ENCODE assay signal across 8 mouse cellular contexts in the genomic region with DNA sequence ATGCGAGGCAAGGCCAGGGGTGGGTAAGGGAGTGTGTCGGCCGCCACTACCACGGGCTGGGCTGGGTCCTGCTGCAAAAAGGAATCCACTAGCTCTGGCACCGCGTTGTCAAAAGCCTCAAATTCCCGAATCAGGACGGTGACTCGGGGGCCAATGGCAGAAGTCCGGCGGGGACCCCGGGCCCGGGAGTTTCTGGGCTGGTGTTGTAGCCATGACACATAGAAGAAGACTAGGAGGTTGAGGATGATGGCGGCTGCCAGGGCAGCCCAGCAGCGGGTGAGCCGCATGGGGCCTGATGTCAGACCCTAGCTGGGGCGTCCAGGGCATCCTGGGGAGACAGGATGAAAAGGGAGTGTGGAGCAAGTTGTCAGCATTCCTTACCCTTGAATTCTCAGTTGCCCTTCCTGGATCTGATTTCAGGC. TPM values are rescaled to one million over a fixed set of nuclear protein-coding genes. Genes with fewer than 3 reads are reported as not detected.
DNase-seq lines count a peak whose midpoint lies in the region; ATAC-seq and TF ChIP-seq lines count a peak whose summit lies in the region.

No protein-coding gene starts in this region.

- H3K36me3 ChIP-seq in kidney, postnatal 0 days (ENCODE audit: insufficient read depth, low read length): peaks cover 11% of the 10 kb centered on the region; the same call in 1 of the 2 replicates
- H3K36me3 ChIP-seq in forebrain, embryonic 11.5 days (ENCODE audit: control insufficient read depth, insufficient read depth, low read length): no peaks in the 10 kb centered on the region; the same call in 1 of the 2 replicates
- H3K36me3 ChIP-seq in intestine, postnatal 0 days (ENCODE audit: control insufficient read depth, insufficient read depth): peaks cover 13% of the 10 kb centered on the region; the same call in 1 of the 2 replicates
- H3K36me3 ChIP-seq in neural tube, embryonic 12.5 days: peaks cover 25% of the 10 kb centered on the region

- peaks cover 10% of the 10 kb centered on the region for H3K4me1 ChIP-seq in kidney, postnatal 0 days (replicated peaks; ENCODE audit: insufficient read depth, low read length)
- peaks cover 24% of the 10 kb centered on the region for H3K4me1 ChIP-seq in forebrain, embryonic 11.5 days (replicated peaks; ENCODE audit: control insufficient read depth, insufficient read depth, low read length)
- no peaks in the 10 kb centered on the region; the same call in 1 of the 2 replicates for H3K4me1 ChIP-seq in intestine, postnatal 0 days (replicated peaks; ENCODE audit: control insufficient read depth, insufficient read depth, low read length)
- H3K4me1 ChIP-seq in neural tube, embryonic 12.5 days: peaks cover 38% of the 10 kb centered on the region

- H3K9me3 ChIP-seq in kidney, postnatal 0 days (replicated peaks; ENCODE audit: low read length): no peaks in the 10 kb centered on the region
- no peaks in the 10 kb centered on the region for H3K9me3 ChIP-seq in forebrain, embryonic 11.5 days (ENCODE audit: control insufficient read depth, low read length)
- no peaks in the 10 kb centered on the region for H3K9me3 ChIP-seq in intestine, postnatal 0 days (ENCODE audit: control insufficient read depth)
- no peaks in the 10 kb centered on the region for H3K9me3 ChIP-seq in neural tube, embryonic 12.5 days

- peak overlapping the region; percentile 25; the same call in 1 of the 2 replicates for H3K4me3 ChIP-seq in kidney, postnatal 0 days (replicated peaks; ENCODE audit: low read depth, low read length)
- peak overlapping the region; percentile 30 for H3K4me3 ChIP-seq in forebrain, embryonic 11.5 days (ENCODE audit: low read depth, low read length)
- H3K4me3 ChIP-seq in intestine, postnatal 0 days (ENCODE audit: low read depth, low read length): 0 out of 2 replicates have a peak overlapping the region, but pooled peaks have one; percentile 11
- H3K4me3 ChIP-seq in neural tube, embryonic 12.5 days: peak overlapping the region; percentile 43

- peak overlapping the region; percentile 74 for H3K4me2 ChIP-seq in kidney, postnatal 0 days (ENCODE audit: low read length)
- peak overlapping the region; percentile 61 for H3K4me2 ChIP-seq in forebrain, embryonic 11.5 days (ENCODE audit: low read depth, low read length, severe bottlenecking)
- peak overlapping the region; percentile 56 for H3K4me2 ChIP-seq in intestine, postnatal 0 days (replicated peaks; ENCODE audit: low read depth)
- H3K4me2 ChIP-seq in neural tube, embryonic 12.5 days (replicated peaks): peak overlapping the region; percentile 83

- WGBS in kidney, postnatal 0 days: 27% methylated on average over 17 of the region's 17 CpGs
- 8% methylated on average over 17 of the region's 17 CpGs for WGBS in forebrain, embryonic 11.5 days
- 59% methylated on average over 17 of the region's 17 CpGs for WGBS in intestine, postnatal 0 days
- 9% methylated on average over 17 of the region's 17 CpGs for WGBS in neural tube, embryonic 12.5 days

- H3K9ac ChIP-seq in kidney, postnatal 0 days (ENCODE audit: low read depth, low read length): no peak overlapping the region
- peak overlapping the region; percentile 37 for H3K9ac ChIP-seq in forebrain, embryonic 11.5 days (ENCODE audit: low read length)
- H3K9ac ChIP-seq in intestine, postnatal 0 days (ENCODE audit: low read depth, low read length): no peak overlapping the region
- H3K9ac ChIP-seq in neural tube, embryonic 12.5 days: peak overlapping the region; percentile 62

- H3K27ac ChIP-seq in kidney, postnatal 0 days: no peak overlapping the region
- H3K27ac ChIP-seq in forebrain, embryonic 11.5 days (ENCODE audit: low read depth, low read length): no peak overlapping the region
- no peak overlapping the region for H3K27ac ChIP-seq in intestine, postnatal 0 days (ENCODE audit: low read depth, low read length)
- no peak overlapping the region for H3K27ac ChIP-seq in neural tube, embryonic 12.5 days

- ATAC-seq in kidney, postnatal 0 days (replicated peaks; ENCODE audit: low FRiP score, low read depth): no peak
- no peak for ATAC-seq in forebrain, embryonic 11.5 days (replicated peaks; ENCODE audit: low FRiP score)
- ATAC-seq in intestine, postnatal 0 days: no peak
- ATAC-seq in neural tube, embryonic 12.5 days (ENCODE audit: low FRiP score, low read depth): no peak
- ATAC-seq in activated CD4-positive, CD25-positive, alpha-beta regulatory T cell, adult 4 months: no peak

- no peaks in the 10 kb centered on the region for H3K27me3 ChIP-seq in kidney, postnatal 0 days (ENCODE audit: insufficient read depth, low read length)
- peaks cover 28% of the 10 kb centered on the region for H3K27me3 ChIP-seq in forebrain, embryonic 11.5 days (ENCODE audit: control insufficient read depth, insufficient read depth, low read length)
- no peaks in the 10 kb centered on the region; the same call in 1 of the 2 replicates for H3K27me3 ChIP-seq in intestine, postnatal 0 days (replicated peaks; ENCODE audit: control insufficient read depth, insufficient read depth, low read length)
- H3K27me3 ChIP-seq in neural tube, embryonic 12.5 days (replicated peaks): peaks cover 29% of the 10 kb centered on the region

- TF ChIP-seq CTCF in kidney, postnatal 0 days (IDR thresholded peaks at IDR 0.05; ENCODE audit: low read depth): no peak
- TF ChIP-seq CTCF in intestine, postnatal 0 days (IDR thresholded peaks at IDR 0.05; ENCODE audit: low read depth): no peak

- DNase-seq in kidney, postnatal 0 days (ENCODE audit: low spot score): no peak
- no peak for DNase-seq in kidney, postnatal 10 days
- no peak for DNase-seq in forebrain, embryonic 11.5 days (ENCODE audit: low spot score)
- DNase-seq in layer of hippocampus, postnatal 14 days (ENCODE audit: low spot score in 2 of 2): no peak
- DNase-seq in gastrocnemius, postnatal 10 days: no peak

RNA-seq across cellular contexts. Expression of a gene that starts 4.0 kb away (rescaled TPM):
- polyA plus RNA-seq in kidney, postnatal 0 days (2015; fragmentation: Nextera tagmentation; extraction: Ambion mirVana): 65.4 and 71.2 TPM in 2 replicates
- polyA plus RNA-seq in forebrain, embryonic 11.5 days (2014; fragmentation: Nextera tagmentation; extraction: Ambion mirVana): 137 and 166 TPM in 2 replicates
- 33.7 and 35.8 TPM in 2 replicates for polyA plus RNA-seq in intestine, postnatal 0 days (2015; fragmentation: Nextera tagmentation; extraction: Ambion mirVana)
- 170 and 172 TPM in 2 replicates for polyA plus RNA-seq in neural tube, embryonic 12.5 days (2016; fragmentation: Nextera tagmentation; extraction: Ambion mirVana)
- total RNA-seq in layer of hippocampus, postnatal 14 days (2021): 100 to 1,000 TPM; 279 to 300 TPM
- total RNA-seq in gastrocnemius, postnatal 10 days (2021): 10 to 100 TPM; 42.3 to 46.1 TPM
- polyA plus RNA-seq in activated CD4-positive, CD25-positive, alpha-beta regulatory T cell, adult 4 months (2017; shearing (Covaris generic)): 10 to 100 TPM; 23.0 to 23.1 TPM

RNA-seq across cellular contexts. Expression of a gene that starts 4.9 kb away (rescaled TPM):
- polyA plus RNA-seq in kidney, postnatal 0 days (2015; fragmentation: Nextera tagmentation; extraction: Ambion mirVana): 31.0 and 32.0 TPM in 2 replicates
- polyA plus RNA-seq in forebrain, embryonic 11.5 days (2014; fragmentation: Nextera tagmentation; extraction: Ambion mirVana): 27.1 and 29.0 TPM in 2 replicates
- 12.3 and 12.7 TPM in 2 replicates for polyA plus RNA-seq in intestine, postnatal 0 days (2015; fragmentation: Nextera tagmentation; extraction: Ambion mirVana)
- polyA plus RNA-seq in neural tube, embryonic 12.5 days (2016; fragmentation: Nextera tagmentation; extraction: Ambion mirVana): 35.7 and 36.2 TPM in 2 replicates
- total RNA-seq in layer of hippocampus, postnatal 14 days (2021): 10 to 100 TPM; 45.9 to 46.2 TPM
- total RNA-seq in gastrocnemius, postnatal 10 days (2021): 10 to 100 TPM; 23.2 to 23.3 TPM
- polyA plus RNA-seq in activated CD4-positive, CD25-positive, alpha-beta regulatory T cell, adult 4 months (2017; shearing (Covaris generic)): 1 to 10 TPM; 6.5 to 7.5 TPM

RNA-seq across cellular contexts. Expression of a gene that starts 30.5 kb away (rescaled TPM):
- 49.0 and 55.8 TPM in 2 replicates for polyA plus RNA-seq in kidney, postnatal 0 days (2015; fragmentation: Nextera tagmentation; extraction: Ambion mirVana)
- 33.9 and 34.1 TPM in 2 replicates for polyA plus RNA-seq in forebrain, embryonic 11.5 days (2014; fragmentation: Nextera tagmentation; extraction: Ambion mirVana)
- polyA plus RNA-seq in intestine, postnatal 0 days (2015; fragmentation: Nextera tagmentation; extraction: Ambion mirVana): 19.8 and 22.8 TPM in 2 replicates
- polyA plus RNA-seq in neural tube, embryonic 12.5 days (2016; fragmentation: Nextera tagmentation; extraction: Ambion mirVana): 17.8 and 18.9 TPM in 2 replicates
- 1 to 10 TPM; 5.5 to 5.8 TPM for total RNA-seq in layer of hippocampus, postnatal 14 days (2021)
- total RNA-seq in gastrocnemius, postnatal 10 days (2021): 10 to 100 TPM; 32.5 to 34.9 TPM
- 100 to 1,000 TPM; 143 to 179 TPM for polyA plus RNA-seq in activated CD4-positive, CD25-positive, alpha-beta regulatory T cell, adult 4 months (2017; shearing (Covaris generic))

RNA-seq across cellular contexts. Expression of a gene that starts 31.0 kb away (rescaled TPM):
- 12.8 and 15.1 TPM in 2 replicates for polyA plus RNA-seq in kidney, postnatal 0 days (2015; fragmentation: Nextera tagmentation; extraction: Ambion mirVana)
- polyA plus RNA-seq in forebrain, embryonic 11.5 days (2014; fragmentation: Nextera tagmentation; extraction: Ambion mirVana): 11.0 and 11.6 TPM in 2 replicates
- 9.2 and 11.2 TPM in 2 replicates for polyA plus RNA-seq in intestine, postnatal 0 days (2015; fragmentation: Nextera tagmentation; extraction: Ambion mirVana)
- polyA plus RNA-seq in neural tube, embryonic 12.5 days (2016; fragmentation: Nextera tagmentation; extraction: Ambion mirVana): 9.5 and 10.4 TPM in 2 replicates
- 1 to 10 TPM; 6.8 to 9.1 TPM for total RNA-seq in layer of hippocampus, postnatal 14 days (2021)
- 10 to 100 TPM in 1 of 2 experiments, 1 to 10 TPM in 1; 9.8 to 14.0 TPM for total RNA-seq in gastrocnemius, postnatal 10 days (2021)
- 10 to 100 TPM; 45.7 to 47.6 TPM for polyA plus RNA-seq in activated CD4-positive, CD25-positive, alpha-beta regulatory T cell, adult 4 months (2017; shearing (Covaris generic))

Comparison
In these comparisons a context has a peak if more than half of its experiments do, and no peak if none do; other contexts are left out.
1. H3K9ac ChIP-seq: peak in forebrain, embryonic 11.5 days (single experiment) and neural tube, embryonic 12.5 days (single experiment); none in kidney, postnatal 0 days (single experiment) and intestine, postnatal 0 days (single experiment).
2. Peak in every context shown above with its lines, with median percentiles within 50 percentile points of each other: H3K4me2 ChIP-seq and H3K4me3 ChIP-seq.